Mouse (Mus musculus): ENCODE data around the gene Ube2l6.

GRCm38 (mm10) chr2:84838993-84839980, 40.7 kb downstream of the Ube2l6 start:
- TF ChIP-seq CTCF (IDR thresholded peaks at IDR 0.05; ENCODE audit: low read depth) (no peak), EP300 (optimal IDR thresholded peaks at IDR 0.05) (no peak)

Measured in stomach, postnatal 0 days (tissue).